Mouse (Mus musculus): ENCODE data around the gene Clasp2. TPM values are rescaled to one million over a fixed set of nuclear protein-coding genes. Genes with fewer than 3 reads are reported as not detected.

The Clasp2 gene
- polyA plus RNA-seq, 2 experiments, result 4.7 to 8.8 TPM

GRCm38 (mm10) chr9:113743291-113743690 lies 2.0 kb downstream of the Clasp2 start:
- no peak for DNase-seq (ENCODE audit: low read depth in 3 of 3, low spot score in 3 of 3)
- Histone ChIP-seq H3K9me3 (ENCODE audit: control insufficient read depth, low read length) (no peaks in the 10 kb centered on the region), H3K4me1 (replicated peaks; ENCODE audit: control insufficient read depth in 2 of 2, insufficient read depth in 2 of 2, low read length in 1 of 2) (peaks cover 5 to 9% of the 10 kb centered on the region in 2 experiments), H3K27ac (no peak overlapping the region), H3K36me3 (replicated peaks; ENCODE audit: control insufficient read depth, insufficient read depth, low read depth) (no peaks in the 10 kb centered on the region), H3K4me2 (ENCODE audit: low read depth) (peak overlapping the region; percentile 99), H3K9ac (replicated peaks) (no peak overlapping the region), H3K4me3 (ENCODE audit: insufficient read depth in 1 of 2, low read depth in 2 of 2, low read length in 2 of 2) (peak overlapping the region in 1 of 2 experiments; percentile 12; a peak in 2 of 4 replicates), H3K27me3 (ENCODE audit: control insufficient read depth, insufficient read depth, low read length) (no peaks in the 10 kb centered on the region)
- TF ChIP-seq CTCF (IDR thresholded peaks at IDR 0.05; ENCODE audit: low read depth), result peak; percentile 25
- TF ChIP-seq EP300 (IDR thresholded peaks at IDR 0.05; ENCODE audit: low read depth), result no peak
- no peak for ATAC-seq (ENCODE audit: insufficient read depth)
- WGBS (ENCODE audit: insufficient replicate concordance), result 50% methylated on average over 3 of the region's 3 CpGs

DNA sequence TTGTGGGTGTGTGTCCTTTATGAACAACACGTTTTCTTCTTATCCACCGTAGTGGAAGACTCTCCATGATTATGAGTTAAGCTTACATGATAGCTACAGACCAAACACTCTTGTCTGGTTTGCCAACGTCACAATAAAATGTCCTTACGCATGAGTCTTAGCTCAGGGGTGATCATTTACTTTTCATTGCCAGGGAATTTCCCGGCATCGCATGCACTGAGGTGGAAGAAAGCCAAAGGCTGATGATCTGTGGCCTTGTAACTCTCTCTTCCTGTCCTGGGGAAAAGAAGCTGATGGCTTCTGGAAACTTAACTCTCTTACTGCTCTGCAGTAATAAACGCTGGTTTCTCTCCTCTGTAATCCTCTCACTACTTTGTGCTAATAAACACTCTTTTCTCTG lies 8.1 kb downstream of the Clasp2 start:
- Histone ChIP-seq H3K27me3 (ENCODE audit: control insufficient read depth, insufficient read depth, low read length) (no peaks in the 10 kb centered on the region), H3K4me1 (replicated peaks; ENCODE audit: control insufficient read depth in 2 of 2, insufficient read depth in 2 of 2, low read length in 1 of 2) (peaks cover 6 to 16% of the 10 kb centered on the region in 2 experiments), H3K9me3 (ENCODE audit: control insufficient read depth, low read length) (no peaks in the 10 kb centered on the region), H3K9ac (replicated peaks) (no peak overlapping the region), H3K36me3 (replicated peaks; ENCODE audit: control insufficient read depth, insufficient read depth, low read depth) (peaks cover 2% of the 10 kb centered on the region; the same call in 1 of the 2 replicates), H3K4me2 (ENCODE audit: low read depth) (no peak overlapping the region), H3K4me3 (ENCODE audit: insufficient read depth in 1 of 2, low read depth in 2 of 2, low read length in 2 of 2) (no peak overlapping the region), H3K27ac (no peak overlapping the region)
- 80% methylated on average over 7 of the region's 7 CpGs for WGBS (ENCODE audit: insufficient replicate concordance)
- TF ChIP-seq CTCF (IDR thresholded peaks at IDR 0.05; ENCODE audit: low read depth) (no peak), EP300 (IDR thresholded peaks at IDR 0.05; ENCODE audit: low read depth) (no peak)
- DNase-seq (ENCODE audit: low read depth in 3 of 3, low spot score in 3 of 3) (no peak), ATAC-seq (ENCODE audit: insufficient read depth) (no peak)

DNA sequence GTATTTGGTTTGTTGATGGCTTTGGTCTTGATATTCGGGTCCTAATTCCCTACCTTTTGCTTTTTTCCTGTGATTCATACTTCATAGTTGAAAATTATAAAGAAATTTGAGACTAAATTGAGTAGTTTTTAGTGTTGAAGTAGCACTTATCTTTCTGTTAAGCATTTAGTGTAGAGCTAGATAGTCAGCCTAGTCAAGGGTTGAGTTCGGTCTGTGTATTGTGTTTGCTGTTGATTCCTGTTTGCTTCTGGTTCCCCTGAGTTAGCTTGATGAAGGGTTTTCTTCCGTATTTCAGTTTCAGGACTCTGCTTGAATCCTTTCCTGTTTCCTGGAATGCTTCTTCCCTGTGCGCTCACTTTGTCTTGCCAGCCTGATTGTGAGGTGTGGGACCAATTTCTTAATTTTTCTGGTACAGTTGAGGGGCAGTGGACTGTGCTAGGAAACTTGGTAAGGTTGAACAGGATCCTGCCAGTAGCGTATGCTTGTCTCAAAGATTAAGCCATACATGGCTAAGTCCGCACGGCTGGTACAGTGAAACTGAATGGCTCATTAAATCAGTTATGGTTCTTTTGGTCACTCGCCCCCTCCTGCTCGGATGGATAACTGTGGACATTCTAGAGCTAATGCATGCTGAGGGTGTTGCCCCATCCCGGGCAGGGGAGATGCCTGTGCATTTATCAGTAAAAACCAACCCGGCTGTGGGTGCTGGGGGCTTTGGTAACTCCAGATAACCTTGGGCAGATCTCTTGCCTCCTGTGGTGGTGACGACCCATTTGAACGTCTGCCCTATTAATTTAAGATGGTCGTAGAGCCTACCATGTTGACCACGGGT lies 14.8 kb downstream of the Clasp2 start:
- Histone ChIP-seq H3K4me3 (ENCODE audit: insufficient read depth in 1 of 2, low read depth in 2 of 2, low read length in 2 of 2) (peak overlapping the region; percentile 8 to 30), H3K36me3 (replicated peaks; ENCODE audit: control insufficient read depth, insufficient read depth, low read depth) (no peaks in the 10 kb centered on the region; the same call in 1 of the 2 replicates), H3K9ac (replicated peaks) (peak overlapping the region; percentile 0; the same call in 1 of the 2 replicates), H3K27ac (peak overlapping the region; percentile 5), H3K4me2 (ENCODE audit: low read depth) (peak overlapping the region; percentile 59), H3K27me3 (ENCODE audit: control insufficient read depth, insufficient read depth, low read length) (no peaks in the 10 kb centered on the region), H3K9me3 (ENCODE audit: control insufficient read depth, low read length) (peaks cover 3% of the 10 kb centered on the region; the same call in 1 of the 2 replicates), H3K4me1 (replicated peaks; ENCODE audit: control insufficient read depth in 2 of 2, insufficient read depth in 2 of 2, low read length in 1 of 2) (peaks cover 38 to 44% of the 10 kb centered on the region in 2 experiments)
- peak; percentile 95 for ATAC-seq (ENCODE audit: insufficient read depth)
- peak; percentile 55 to 70 (median 63) for DNase-seq (ENCODE audit: low read depth in 3 of 3, low spot score in 3 of 3)
- TF ChIP-seq EP300 (IDR thresholded peaks at IDR 0.05; ENCODE audit: low read depth) (peak; percentile 71), CTCF (IDR thresholded peaks at IDR 0.05; ENCODE audit: low read depth) (peak; percentile 12; the same call in 1 of the 2 replicates)
- WGBS (ENCODE audit: insufficient replicate concordance), result 22% methylated on average over 15 of the region's 15 CpGs

GRCm38 (mm10) chr9:113758472-113758871 lies 17.2 kb downstream of the Clasp2 start:
- TF ChIP-seq CTCF (IDR thresholded peaks at IDR 0.05; ENCODE audit: low read depth), result no peak
- Histone ChIP-seq H3K27me3 (ENCODE audit: control insufficient read depth, insufficient read depth, low read length) (no peaks in the 10 kb centered on the region), H3K9ac (replicated peaks) (no peak overlapping the region), H3K27ac (no peak overlapping the region), H3K36me3 (replicated peaks; ENCODE audit: control insufficient read depth, insufficient read depth, low read depth) (no peaks in the 10 kb centered on the region; the same call in none of the 2 replicates), H3K4me3 (ENCODE audit: insufficient read depth in 1 of 2, low read depth in 2 of 2, low read length in 2 of 2) (no peak overlapping the region), H3K4me1 (replicated peaks; ENCODE audit: control insufficient read depth in 2 of 2, insufficient read depth in 2 of 2, low read length in 1 of 2) (peaks cover 36 to 38% of the 10 kb centered on the region in 2 experiments), H3K9me3 (ENCODE audit: control insufficient read depth, low read length) (peaks cover 3% of the 10 kb centered on the region; the same call in 1 of the 2 replicates), H3K4me2 (ENCODE audit: low read depth) (no peak overlapping the region)
- 66% methylated on average over 10 of the region's 10 CpGs for WGBS (ENCODE audit: insufficient replicate concordance)
- no peak for DNase-seq (ENCODE audit: low read depth in 3 of 3, low spot score in 3 of 3)
- no peak for ATAC-seq (ENCODE audit: insufficient read depth)

- Histone ChIP-seq H3K4me3 (ENCODE audit: insufficient read depth in 1 of 2, low read depth in 2 of 2, low read length in 2 of 2) (no peak overlapping the region), H3K9ac (replicated peaks) (no peak overlapping the region), H3K27ac (no peak overlapping the region), H3K9me3 (ENCODE audit: control insufficient read depth, low read length) (peaks cover 3% of the 10 kb centered on the region; the same call in 1 of the 2 replicates), H3K27me3 (ENCODE audit: control insufficient read depth, insufficient read depth, low read length) (no peaks in the 10 kb centered on the region), H3K36me3 (replicated peaks; ENCODE audit: control insufficient read depth, insufficient read depth, low read depth) (no peaks in the 10 kb centered on the region; the same call in none of the 2 replicates), H3K4me1 (replicated peaks; ENCODE audit: control insufficient read depth in 2 of 2, insufficient read depth in 2 of 2, low read length in 1 of 2) (peaks cover 29% of the 10 kb centered on the region in 2 experiments), H3K4me2 (ENCODE audit: low read depth) (no peak overlapping the region)
- 83% methylated on average over 1 of the region's 1 CpGs for WGBS (ENCODE audit: insufficient replicate concordance)
- no peak for DNase-seq (ENCODE audit: low read depth in 3 of 3, low spot score in 3 of 3)
- no peak for ATAC-seq (ENCODE audit: insufficient read depth)
- no peak for TF ChIP-seq EP300 (IDR thresholded peaks at IDR 0.05; ENCODE audit: low read depth)
- peak; percentile 58 for TF ChIP-seq CTCF (IDR thresholded peaks at IDR 0.05; ENCODE audit: low read depth)
These were observed 18.4 kb downstream of the Clasp2 start for GRCm38 (mm10) chr9:113759684-113760083.

Data from liver, embryonic 14.5 days (tissue).